Mouse (Mus musculus): ENCODE measurements at regions not wholly inside any gene's neighbourhood (a gene's known extent, or its start where the extent isn't known, plus 50 kb on each side); places are given as distances from the start of the nearest gene placed in this dataset.
"Not testable (repeated sequence)": the region's sequence is repeated elsewhere in the genome, so short reads cannot be mapped to it uniquely, and the experiment has no call there.

DNA sequence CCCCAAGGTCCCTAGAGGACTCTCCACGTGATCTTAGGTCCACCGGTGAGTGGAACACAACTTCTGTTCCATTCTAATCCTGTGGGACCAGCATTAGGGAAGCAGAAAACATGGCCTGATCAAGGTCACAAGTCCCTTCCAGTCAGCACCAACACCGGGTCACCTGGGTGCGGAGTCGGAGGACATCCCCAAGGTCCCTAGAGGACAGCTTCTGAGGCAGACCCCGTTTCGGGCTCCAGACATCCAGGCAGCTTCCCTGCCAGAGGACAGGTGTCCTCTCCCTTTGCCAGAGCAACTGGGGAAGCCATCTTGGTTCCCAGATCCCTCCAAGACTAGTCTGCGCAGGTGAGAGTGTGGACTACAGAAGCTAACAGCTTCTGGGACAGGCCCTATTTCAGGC, 111.4 kb upstream of the Trpc7 start:
- TF ChIP-seq CTCF (IDR thresholded peaks at IDR 0.05; ENCODE audit: control insufficient read depth, insufficient read depth, insufficient read length); USF1 (IDR thresholded peaks at IDR 0.05; ENCODE audit: low read depth); CEBPB (IDR thresholded peaks at IDR 0.05; ENCODE audit: low read depth): not testable (repeated sequence)
